Mouse (Mus musculus) brain, embryonic 14.5 days (tissue): Measurements from ENCODE around the gene Ino80e.

Experiments used
- CTCF ChIP-seq: fragments of 200-500 bp; IDR thresholded peaks from 2 replicates; pipeline ENCODE4 v1.5.1; 2012; ENCODE audit warnings: inconsistent platforms, mild to moderate bottlenecking, moderate library complexity, borderline replicate concordance; ENCODE audit not compliant: insufficient read depth, insufficient read length; ENCODE audit errors: extremely low read depth
- POLR2A ChIP-seq: fragments of 200-500 bp; IDR thresholded peaks from 2 replicates; pipeline ENCODE4 v1.6.1; 2012; ENCODE audit warnings: mild to moderate bottlenecking, inconsistent platforms, borderline replicate concordance; ENCODE audit not compliant: poor library complexity, insufficient read depth, insufficient read length, severe bottlenecking; ENCODE audit errors: extremely low read depth

DNA sequence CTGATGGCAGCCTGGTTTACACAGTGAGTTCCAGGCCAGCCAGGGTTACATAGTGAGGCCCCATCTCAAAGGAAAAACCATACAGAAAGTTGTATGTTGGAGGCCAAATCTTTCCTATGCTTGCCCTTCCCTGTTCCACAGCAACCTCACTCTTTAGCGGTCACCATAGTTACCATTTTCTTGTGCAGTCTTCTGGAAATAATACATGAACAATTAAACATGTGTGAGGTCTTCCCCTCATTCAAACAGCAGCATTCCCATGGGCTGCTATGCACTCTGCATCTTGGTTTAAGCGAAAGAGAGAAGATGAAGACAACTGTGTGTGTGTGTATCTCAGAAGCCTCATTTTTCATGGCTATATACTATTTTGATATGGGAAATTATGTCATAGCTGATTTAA, 16.7 kb downstream of the Ino80e start:
- TF ChIP-seq CTCF = no peak
- TF ChIP-seq POLR2A = no peak
